Mouse (Mus musculus) limb, embryonic 15.5 days (tissue): ENCODE measurements around the gene Mrps5. TPM values are rescaled to one million over a fixed set of nuclear protein-coding genes. Genes with fewer than 3 reads are reported as not detected.

Experiments used
- ATAC-seq: fragments of 200-750 bp; cut with Nextera tagmentation; 2 replicates; pipeline ENCODE4 v1.8.0; 2017; ENCODE audit warnings: low read depth, moderate TSS enrichment; ENCODE audit not compliant: insufficient number of reproducible peaks, low FRiP score, low TSS enrichment
- H3K27ac ChIP-seq: fragments of 300-500 bp; sonication (generic); 2 replicates; pipeline ENCODE4 v1.5.1; 2015; ENCODE audit warnings: moderate library complexity, mild to moderate bottlenecking, inconsistent platforms
- H3K27me3 ChIP-seq: fragments of 300-500 bp; sonication (generic); 2 replicates; pipeline ENCODE4 v1.6.1; 2015; ENCODE audit warnings: inconsistent platforms
- H3K36me3 ChIP-seq: fragments of 300-500 bp; sonication (generic); 2 replicates; pipeline ENCODE4 v1.6.1; 2015; ENCODE audit warnings: inconsistent platforms
- H3K4me1 ChIP-seq: fragments of 300-500 bp; sonication (generic); 2 replicates; pipeline ENCODE4 v1.6.1; 2015; ENCODE audit warnings: inconsistent platforms
- H3K4me2 ChIP-seq: fragments of 300-500 bp; sonication (generic); 2 replicates; pipeline ENCODE4 v1.6.1; 2015; ENCODE audit warnings: mild to moderate bottlenecking, inconsistent platforms
- H3K4me3 ChIP-seq: fragments of 300-500 bp; sonication (generic); 2 replicates; pipeline ENCODE4 v1.5.1; 2015; ENCODE audit warnings: mild to moderate bottlenecking, inconsistent platforms
- H3K9ac ChIP-seq: fragments of 300-500 bp; sonication (generic); 2 replicates; pipeline ENCODE4 v1.6.1; 2015; ENCODE audit warnings: inconsistent platforms
- H3K9me3 ChIP-seq: fragments of 300-500 bp; sonication (generic); 2 replicates; pipeline ENCODE4 v1.6.1; 2016; ENCODE audit warnings: inconsistent platforms
- WGBS: fragments of 180-500 bp; shearing (Covaris S2); methylation state at CpG from one replicate; pipeline ENCODE4 v1.1.7; 2015; 5-methylcytosine and 5-hydroxymethylcytosine counted together
- polyA plus RNA-seq: library from polyadenylated mRNA; unstranded; fragments of >200 nt; fragmentation: Nextera tagmentation; extraction: Ambion mirVana; gene quantifications from 2 replicates; pipeline ENCODE4 v1.2.1, GENCODE M21; 2015

Mrps5 gene
- 116 and 123 TPM in 2 replicates for polyA plus RNA-seq

DNA sequence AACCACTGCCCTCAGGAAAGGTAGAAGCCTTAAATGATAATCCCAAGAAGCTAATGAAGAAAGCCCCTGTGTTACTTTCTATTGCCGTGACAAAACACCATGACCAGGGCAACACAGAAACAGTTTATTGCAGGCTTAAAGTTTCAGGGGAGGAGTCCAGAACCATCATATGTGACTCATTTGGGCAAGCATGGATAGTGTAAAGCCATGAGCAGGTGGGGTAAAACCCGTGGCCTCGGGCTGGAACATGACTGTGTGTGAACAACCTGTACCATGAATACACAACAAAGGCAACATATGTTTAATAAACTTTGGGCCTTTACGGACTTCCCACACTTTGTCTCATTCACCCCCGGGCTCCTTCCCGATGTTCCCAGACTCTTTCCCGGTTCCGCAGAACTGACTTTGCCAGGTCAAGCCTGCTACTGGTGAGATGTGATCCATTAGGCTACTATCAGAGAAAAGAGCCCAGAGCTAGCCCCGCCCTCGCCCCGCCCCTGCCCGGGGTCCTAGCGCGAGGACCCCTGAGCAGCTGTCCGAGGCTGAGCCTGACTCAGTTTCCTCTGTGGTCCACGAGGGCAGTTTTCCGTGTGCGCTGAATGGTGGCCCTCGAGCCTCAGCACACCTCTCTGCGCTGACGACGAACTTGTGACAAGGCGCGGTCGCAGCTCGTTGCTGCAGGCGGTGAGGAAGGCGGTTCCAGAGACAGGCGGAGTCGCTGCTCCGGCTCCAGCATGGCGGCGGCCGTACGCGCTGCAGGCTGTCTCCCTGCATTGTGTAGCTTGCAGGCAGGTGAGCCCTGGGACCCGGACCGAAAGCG lies at the start of gene Mrps5, which contains the start of gene Zfp661:
TSS of gene Mrps5 (plus strand) at position 529 of the 820 bp plus-strand sequence.
TSS of gene Zfp661 (minus strand) at position 401 of the 820 bp plus-strand sequence.
- Histone ChIP-seq H3K4me1 (peaks cover 35% of the 10 kb centered on the region), H3K4me2 (peak within 1 kb of the TSS; percentile 72), H3K36me3 (peaks cover 12% of the 10 kb centered on the region), H3K4me3 (peak within 1 kb of the TSS; percentile 94), H3K9ac (peak within 1 kb of the TSS; percentile 80), H3K9me3 (no peaks in the 10 kb centered on the region), H3K27ac (peak within 1 kb of the TSS; percentile 95), H3K27me3 (no peaks in the 10 kb centered on the region)
- 5% methylated on average over 39 of the region's 39 CpGs for WGBS
- ATAC-seq, result peak; percentile 78

DNA sequence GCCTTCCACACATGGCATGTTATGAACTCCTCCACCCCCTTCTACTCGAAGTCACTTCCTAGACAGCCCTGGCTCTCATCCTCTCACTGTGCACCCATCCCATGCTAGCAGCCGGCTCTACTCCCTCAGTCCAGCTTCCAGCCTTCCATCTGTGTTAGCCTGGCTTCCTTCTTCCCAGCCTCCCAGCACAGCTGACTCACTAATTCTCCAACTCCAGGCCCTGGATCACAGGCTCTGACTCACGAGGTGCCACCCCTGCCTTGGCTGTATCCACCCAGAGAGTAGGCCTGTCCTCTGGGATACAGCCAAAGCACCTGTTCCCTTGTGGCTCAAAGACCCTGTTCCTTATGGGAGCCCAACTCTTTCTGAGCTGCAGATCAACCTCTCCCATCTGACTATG lies 49.5 kb upstream of the Mrps5 start:
- Histone ChIP-seq H3K4me2 (no peak overlapping the region), H3K4me1 (peaks cover 7% of the 10 kb centered on the region; the same call in 1 of the 2 replicates), H3K27me3 (peaks cover 52% of the 10 kb centered on the region), H3K9ac (no peak overlapping the region), H3K9me3 (no peaks in the 10 kb centered on the region), H3K36me3 (no peaks in the 10 kb centered on the region), H3K27ac (no peak overlapping the region), H3K4me3 (no peak overlapping the region)
- ATAC-seq, result no peak
- WGBS, result 67% methylated on average over 3 of the region's 3 CpGs

GRCm38 (mm10) chr2:127539494-127539893 lies 47.5 kb upstream of the Mrps5 start:
- 28% methylated on average over 4 of the region's 4 CpGs for WGBS
- Histone ChIP-seq H3K4me2 (no peak overlapping the region), H3K27me3 (peaks cover 61% of the 10 kb centered on the region), H3K27ac (no peak overlapping the region), H3K9me3 (no peaks in the 10 kb centered on the region), H3K4me1 (peaks cover 7% of the 10 kb centered on the region; the same call in 1 of the 2 replicates), H3K36me3 (no peaks in the 10 kb centered on the region), H3K4me3 (no peak overlapping the region), H3K9ac (no peak overlapping the region)
- ATAC-seq, result no peak

- peaks cover 61% of the 10 kb centered on the region for H3K27me3 ChIP-seq
- no peak for ATAC-seq
- peak within 1 kb of the TSS; percentile 25 for H3K4me3 ChIP-seq
These were observed 45.8 kb upstream of the Mrps5 start, which contains the start of gene Prom2 for GRCm38 (mm10) chr2:127541185-127541584. Prom2 (minus strand) TSS chr2:127541467.

GRCm38 (mm10) chr2:127541697-127542096 lies 45.3 kb upstream of the Mrps5 start:
- Histone ChIP-seq H3K27ac (no peak overlapping the region), H3K36me3 (no peaks in the 10 kb centered on the region), H3K4me1 (peaks cover 7% of the 10 kb centered on the region; the same call in 1 of the 2 replicates), H3K27me3 (peaks cover 61% of the 10 kb centered on the region), H3K9ac (no peak overlapping the region), H3K4me3 (no peak overlapping the region), H3K4me2 (no peak overlapping the region), H3K9me3 (no peaks in the 10 kb centered on the region)
- WGBS, result 80% methylated on average over 2 of the region's 2 CpGs
- no peak for ATAC-seq

More at GRCm38 (mm10) chr2:127541185-127541584, 45.8 kb upstream of the Mrps5 start, which contains the start of gene Prom2:
- Histone ChIP-seq H3K4me1 (peaks cover 7% of the 10 kb centered on the region; the same call in 1 of the 2 replicates), H3K9ac (no peak within 1 kb of the TSS), H3K36me3 (no peaks in the 10 kb centered on the region), H3K27ac (no peak within 1 kb of the TSS), H3K4me2 (peak within 1 kb of the TSS; percentile 26), H3K9me3 (no peaks in the 10 kb centered on the region)
- 4% methylated on average over 29 of the region's 29 CpGs for WGBS

DNA sequence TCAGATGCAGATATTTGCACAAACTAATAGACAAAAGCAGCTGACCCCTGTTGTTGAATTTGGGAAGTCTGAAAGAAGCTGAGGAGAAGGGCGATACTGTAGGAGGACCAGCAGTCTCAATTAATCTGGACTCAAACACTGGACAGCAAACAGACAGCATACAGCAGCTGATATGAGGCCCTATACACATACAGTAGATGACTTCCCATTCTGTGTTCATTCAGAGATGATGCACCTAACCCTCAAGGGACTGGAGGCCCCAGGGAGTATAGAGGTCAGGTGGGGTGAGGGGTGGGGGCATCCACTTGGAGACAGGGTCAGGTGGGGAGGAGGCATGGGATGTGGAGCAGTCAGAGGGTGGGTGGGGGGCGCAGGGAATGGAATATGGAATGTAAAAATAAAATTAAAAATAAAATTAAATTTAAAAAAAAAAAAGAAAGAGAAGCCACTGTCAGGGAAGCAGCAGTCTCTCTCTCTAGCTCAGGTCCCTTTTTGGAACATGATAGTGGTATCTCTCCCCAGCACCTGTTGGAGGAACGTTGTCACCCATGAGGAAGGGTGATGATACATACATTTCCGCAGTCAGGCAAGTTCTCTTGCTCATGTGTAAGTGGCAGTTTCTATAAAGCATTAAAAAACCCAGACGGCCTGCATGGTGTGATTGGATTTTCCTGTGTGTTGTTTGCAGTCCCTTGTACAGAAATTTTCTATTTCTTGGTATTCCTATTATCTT lies 38.5 kb upstream of the Mrps5 start:
- WGBS, result 71% methylated on average over 5 of the region's 5 CpGs
- Histone ChIP-seq H3K9me3 (no peaks in the 10 kb centered on the region), H3K4me1 (no peaks in the 10 kb centered on the region), H3K27me3 (no peaks in the 10 kb centered on the region; the same call in 1 of the 2 replicates), H3K36me3 (no peaks in the 10 kb centered on the region), H3K27ac (no peak overlapping the region), H3K9ac (no peak overlapping the region), H3K4me3 (no peak overlapping the region), H3K4me2 (no peak overlapping the region)
- ATAC-seq, result no peak

DNA sequence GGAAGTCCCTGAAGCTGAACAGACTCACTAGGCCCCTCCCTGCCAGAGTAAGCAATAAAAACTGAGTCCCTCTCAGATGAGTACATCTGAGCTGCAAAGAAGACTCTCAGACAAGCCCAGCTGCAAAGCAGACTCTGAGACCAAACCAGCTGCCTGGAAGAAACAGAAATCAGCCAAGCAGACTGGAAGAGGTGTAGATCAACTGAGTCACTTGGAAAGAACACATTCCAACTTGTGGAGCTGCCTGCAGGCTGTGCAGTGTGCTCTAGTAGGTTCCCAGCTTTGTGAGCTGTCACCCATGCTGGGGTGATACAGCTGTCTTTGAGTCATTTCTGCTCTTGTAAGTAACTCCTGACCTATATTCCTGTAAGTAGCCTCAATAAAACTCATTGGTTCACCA lies 37.3 kb upstream of the Mrps5 start:
- Histone ChIP-seq H3K4me2 (no peak overlapping the region), H3K4me1 (no peaks in the 10 kb centered on the region), H3K27ac (no peak overlapping the region), H3K4me3 (no peak overlapping the region), H3K36me3 (no peaks in the 10 kb centered on the region), H3K9ac (no peak overlapping the region), H3K27me3 (no peaks in the 10 kb centered on the region; the same call in 1 of the 2 replicates), H3K9me3 (no peaks in the 10 kb centered on the region)
- ATAC-seq, result no peak

DNA sequence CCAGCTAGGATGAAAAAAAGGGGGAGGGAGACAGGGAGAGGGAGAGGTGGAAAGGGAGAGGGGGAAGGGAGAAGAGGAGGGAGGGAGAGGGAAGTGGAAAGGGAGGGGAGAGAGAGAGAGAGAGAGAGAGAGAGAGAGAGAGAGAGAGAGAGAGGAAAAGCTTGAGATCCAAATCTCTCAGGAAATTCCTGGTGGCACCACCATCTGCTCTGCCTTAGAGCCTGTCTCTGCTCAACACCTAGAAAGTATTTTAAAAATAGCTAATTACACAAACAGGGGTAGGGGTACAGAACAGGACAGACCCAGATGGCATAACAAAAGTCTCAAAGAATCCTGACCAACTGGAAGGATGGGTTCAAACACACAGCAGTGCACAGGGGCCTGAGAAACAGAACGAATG lies 36.6 kb upstream of the Mrps5 start:
- Histone ChIP-seq H3K27me3 (no peaks in the 10 kb centered on the region), H3K9me3 (no peaks in the 10 kb centered on the region), H3K27ac (no peak overlapping the region), H3K4me2 (no peak overlapping the region), H3K9ac (no peak overlapping the region), H3K4me1 (no peaks in the 10 kb centered on the region), H3K36me3 (no peaks in the 10 kb centered on the region), H3K4me3 (no peak overlapping the region)
- 66% methylated on average over 1 of the region's 1 CpGs for WGBS
- ATAC-seq, result no peak

GRCm38 (mm10) chr2:127551078-127551477 lies 35.9 kb upstream of the Mrps5 start:
- H3K27ac ChIP-seq, result no peak overlapping the region
- no peaks in the 10 kb centered on the region for H3K36me3 ChIP-seq
- H3K4me3 ChIP-seq, result no peak overlapping the region
- H3K4me1 ChIP-seq, result no peaks in the 10 kb centered on the region
- no peaks in the 10 kb centered on the region for H3K27me3 ChIP-seq
- H3K4me2 ChIP-seq, result no peak overlapping the region
- ATAC-seq, result no peak
- no peaks in the 10 kb centered on the region for H3K9me3 ChIP-seq
- WGBS, result 50% methylated on average over 5 of the region's 5 CpGs
- H3K9ac ChIP-seq, result no peak overlapping the region

GRCm38 (mm10) chr2:127559070-127559966 lies 27.7 kb upstream of the Mrps5 start:
- peak overlapping the region; percentile 28; the same call in 1 of the 2 replicates for H3K4me2 ChIP-seq
- H3K9ac ChIP-seq, result no peak overlapping the region
- no peaks in the 10 kb centered on the region for H3K9me3 ChIP-seq
- no peaks in the 10 kb centered on the region for H3K36me3 ChIP-seq
- 0 out of 2 replicates have a peak overlapping the region, but pooled peaks have one; percentile 15 for H3K4me3 ChIP-seq
- 21% methylated on average over 18 of the region's 18 CpGs for WGBS
- no peaks in the 10 kb centered on the region for H3K4me1 ChIP-seq
- H3K27me3 ChIP-seq, result peaks cover 6% of the 10 kb centered on the region; the same call in 1 of the 2 replicates
- peak; percentile 88 for ATAC-seq
- no peak overlapping the region for H3K27ac ChIP-seq

GRCm38 (mm10) chr2:127573322-127573721 lies 13.7 kb upstream of the Mrps5 start:
- Histone ChIP-seq H3K27ac (no peak overlapping the region), H3K4me1 (no peaks in the 10 kb centered on the region), H3K27me3 (no peaks in the 10 kb centered on the region), H3K9ac (no peak overlapping the region), H3K9me3 (no peaks in the 10 kb centered on the region), H3K4me2 (no peak overlapping the region), H3K4me3 (no peak overlapping the region), H3K36me3 (peaks cover 23% of the 10 kb centered on the region)
- ATAC-seq, result no peak
- 44% methylated on average over 1 of the region's 1 CpGs for WGBS
